Mouse (Mus musculus) cerebellum, postnatal 4 days (tissue): ENCODE data around the gene Gm32742.

ENCODE experiments used
- DNase-seq, 2 experiments: peaks; one replicate each; pipeline ENCODE4 v3.0.0; 2022; ENCODE audit warnings: low spot score in 2 of 2, mixed read lengths in 1 of 2

Gene Gm32742

DNA sequence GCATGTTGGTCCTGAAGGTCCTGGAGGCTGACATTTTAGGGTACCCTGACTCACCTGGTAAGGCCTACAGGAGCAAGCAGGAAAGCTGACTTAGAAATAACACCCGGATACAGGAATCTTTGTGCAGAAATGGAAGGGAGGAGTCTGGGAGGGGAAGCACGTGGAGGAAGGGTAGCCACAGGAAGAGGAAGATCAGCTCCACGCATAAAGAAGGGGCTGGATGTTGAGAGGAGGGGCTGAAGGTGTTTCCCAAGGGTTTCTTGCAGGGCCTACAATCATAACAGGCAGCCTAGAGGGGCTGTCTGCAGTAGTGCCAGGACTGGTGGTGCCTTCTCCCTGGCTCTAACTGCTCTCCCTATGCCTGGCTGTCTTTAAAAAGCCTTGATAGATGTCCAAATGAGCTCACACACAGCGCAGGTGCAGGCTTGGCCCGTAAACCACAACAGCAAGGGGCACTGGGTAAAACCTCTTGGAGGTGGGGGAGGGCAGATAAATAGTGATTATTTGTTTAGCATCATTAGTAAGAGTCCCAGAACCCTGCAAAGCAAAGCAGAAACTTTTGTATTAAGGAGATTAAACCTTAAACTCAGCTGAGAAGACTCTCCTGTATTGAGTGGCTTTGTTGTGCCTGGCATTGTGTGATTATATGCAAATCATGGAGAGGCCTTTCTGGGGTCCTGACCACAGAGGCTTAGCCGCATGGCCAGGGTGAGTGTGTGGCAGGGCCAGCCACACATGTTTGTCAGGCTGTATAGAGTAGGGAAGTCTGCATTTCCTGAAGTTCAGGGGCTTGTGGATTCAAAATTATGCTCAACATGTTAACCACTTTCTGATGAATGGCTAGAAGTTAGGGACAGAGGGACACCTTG is at the start of gene Gm32742:
Gene Gm32742 (minus strand): TSS at position 206 of the 869 bp plus-strand sequence.
- peak in 1 of 2 experiments; percentile 29 for DNase-seq

DNA sequence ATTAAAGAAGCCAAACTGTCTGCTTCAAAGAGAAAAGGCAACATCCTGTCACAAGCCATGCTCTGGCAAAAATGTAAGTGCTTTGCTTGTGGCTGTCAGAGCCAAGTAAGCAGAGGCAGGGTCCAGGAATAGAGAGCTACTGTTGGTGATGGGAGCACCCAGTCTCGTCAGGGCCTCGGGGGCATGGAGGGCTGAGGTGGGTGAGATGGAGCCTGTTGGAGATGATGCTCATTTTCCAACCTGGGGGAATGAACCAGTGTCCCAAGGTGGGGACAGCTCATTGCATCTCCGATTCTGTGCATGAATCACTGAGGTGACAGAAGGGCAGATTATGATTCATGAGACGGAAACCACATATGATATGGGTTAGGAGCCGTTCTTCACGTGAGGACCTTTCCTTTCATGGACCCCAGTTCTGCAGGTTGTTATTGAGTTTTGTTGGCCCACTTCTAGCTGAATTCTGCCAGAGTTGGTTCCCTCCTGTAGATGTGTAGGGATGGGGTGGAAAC is 48.5 kb upstream of the Gm32742 start:
- DNase-seq, result no peak

DNA sequence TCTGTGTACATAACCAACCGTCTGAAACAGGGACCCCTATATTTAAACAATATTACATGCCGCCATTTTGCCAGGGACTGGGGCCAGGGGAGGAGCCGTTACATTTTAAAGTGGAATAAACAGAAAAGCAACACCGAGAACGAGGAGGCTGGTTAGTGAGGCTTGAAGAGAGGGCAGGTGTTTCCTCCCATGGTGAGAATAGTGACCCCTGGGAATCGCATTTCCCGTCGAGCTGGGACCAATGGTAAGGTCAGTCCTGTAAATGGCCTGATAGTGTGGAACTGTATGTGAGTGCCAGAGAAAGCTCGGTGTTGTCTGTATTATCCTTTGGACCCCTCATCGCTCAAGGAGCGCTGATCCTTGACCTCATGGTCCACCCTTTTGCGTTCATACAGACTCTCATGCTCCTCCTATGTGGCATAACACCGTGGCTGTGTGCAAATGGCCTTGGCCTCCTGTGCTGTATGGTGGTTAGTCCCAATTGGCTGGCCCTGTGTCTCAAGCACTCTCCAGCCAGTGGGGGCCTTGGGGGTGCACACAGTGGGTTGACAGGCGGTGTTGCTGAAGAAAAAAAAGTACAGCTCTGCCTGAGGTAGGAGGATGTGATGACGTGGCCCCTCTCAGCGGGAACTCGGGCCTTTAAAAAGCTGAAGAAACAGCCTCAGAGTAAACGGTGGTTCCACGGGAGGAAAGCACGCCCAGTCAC is 47.9 kb upstream of the Gm32742 start, which contains the start of gene Pou2af1:
Gene Pou2af1 (plus strand): TSS at position 686 of the 706 bp plus-strand sequence.
- no peak for DNase-seq

DNA sequence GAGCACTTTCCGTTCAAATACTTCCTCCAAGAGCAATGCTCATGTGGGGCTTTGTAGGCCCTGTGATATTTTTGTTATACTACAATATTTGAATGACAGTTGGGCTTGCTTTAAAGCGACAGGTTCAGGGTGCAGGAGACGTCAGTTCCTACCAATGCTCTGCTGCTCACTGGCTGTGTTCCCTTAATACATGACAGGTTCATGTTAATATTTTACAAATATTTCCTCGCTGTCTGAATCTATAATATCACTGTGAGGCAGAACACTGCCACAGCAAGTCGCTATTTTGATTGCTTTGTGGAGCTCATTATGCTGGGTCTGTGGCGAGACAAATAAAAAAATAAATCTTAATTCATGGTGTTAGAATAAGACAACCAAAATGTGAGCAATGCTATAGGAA is 45.9 kb upstream of the Gm32742 start:
- DNase-seq, result no peak

DNA sequence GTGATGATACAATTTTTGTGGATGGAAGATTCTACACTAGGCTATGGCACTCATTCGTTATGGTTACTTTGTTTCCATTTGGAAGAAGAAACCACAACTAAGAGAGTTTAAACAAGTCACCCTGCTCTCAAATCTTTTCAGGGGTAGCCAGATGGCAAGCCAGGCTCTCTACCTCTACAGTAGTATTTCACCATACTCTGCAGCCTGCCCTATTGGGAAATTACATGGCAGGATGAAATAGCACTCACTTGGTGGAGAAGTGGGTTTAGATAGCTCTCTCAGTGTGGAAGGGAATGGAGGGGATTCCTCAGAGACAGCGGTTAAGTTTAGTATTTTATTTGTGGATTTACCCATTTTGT is 43.6 kb upstream of the Gm32742 start:
- no peak for DNase-seq

DNA sequence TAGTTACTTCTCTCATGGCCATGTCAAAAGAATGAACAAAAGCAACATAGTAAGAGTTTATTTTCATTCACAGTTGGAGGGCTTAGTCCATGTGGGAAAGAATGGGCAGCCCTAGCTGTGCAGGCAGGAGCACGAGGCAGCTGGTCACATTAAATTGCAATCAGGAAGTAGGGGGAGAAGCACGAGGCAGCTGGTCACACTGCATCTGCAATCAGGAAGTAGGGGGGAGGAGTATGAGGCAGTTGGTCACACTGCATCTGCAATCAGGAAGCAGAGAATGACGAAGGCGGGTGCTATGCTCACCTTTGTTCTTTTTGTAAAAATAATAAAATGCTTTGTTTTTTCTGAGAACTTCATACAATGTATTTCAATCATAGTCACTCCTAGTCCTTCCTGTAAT is 29.5 kb upstream of the Gm32742 start:
- DNase-seq, result no peak

DNA sequence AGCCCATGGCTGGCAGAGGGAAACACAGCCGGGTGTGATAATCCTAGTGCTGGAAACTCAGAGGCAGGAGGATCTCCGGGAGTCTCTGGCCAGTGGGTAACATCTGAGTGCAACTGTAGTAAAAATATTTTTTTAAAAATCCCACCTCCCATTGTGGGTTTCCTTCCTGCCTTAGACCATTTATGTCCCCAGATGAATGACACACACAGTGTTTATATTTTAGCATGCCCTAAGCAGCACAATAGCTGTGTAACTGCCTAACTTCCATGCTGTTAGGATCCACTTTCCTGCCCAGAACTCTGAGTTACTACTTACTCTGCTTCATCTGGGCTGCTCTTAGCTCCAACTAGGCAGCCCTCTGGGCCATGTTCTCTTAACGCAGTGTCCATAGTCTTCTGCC is 25.3 kb upstream of the Gm32742 start:
- DNase-seq, result no peak

DNA sequence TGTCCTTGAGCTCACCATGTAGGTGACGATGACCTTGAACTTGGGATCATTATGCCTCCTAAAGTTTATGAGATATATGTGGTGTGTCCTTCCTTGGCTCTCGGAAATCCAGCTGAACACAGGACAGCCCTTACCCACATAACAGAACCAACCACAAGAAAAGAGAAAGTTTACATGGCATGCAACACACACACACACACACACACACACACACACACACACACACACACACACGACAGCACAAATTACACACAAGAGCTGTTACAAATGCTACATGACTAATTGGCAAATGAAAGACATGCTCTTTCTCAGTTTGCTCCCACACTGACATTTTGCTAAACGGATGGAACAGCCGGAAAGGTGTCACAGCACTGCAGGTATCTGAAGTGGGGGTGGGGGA is 20.6 kb upstream of the Gm32742 start:
- DNase-seq, result no peak

DNA sequence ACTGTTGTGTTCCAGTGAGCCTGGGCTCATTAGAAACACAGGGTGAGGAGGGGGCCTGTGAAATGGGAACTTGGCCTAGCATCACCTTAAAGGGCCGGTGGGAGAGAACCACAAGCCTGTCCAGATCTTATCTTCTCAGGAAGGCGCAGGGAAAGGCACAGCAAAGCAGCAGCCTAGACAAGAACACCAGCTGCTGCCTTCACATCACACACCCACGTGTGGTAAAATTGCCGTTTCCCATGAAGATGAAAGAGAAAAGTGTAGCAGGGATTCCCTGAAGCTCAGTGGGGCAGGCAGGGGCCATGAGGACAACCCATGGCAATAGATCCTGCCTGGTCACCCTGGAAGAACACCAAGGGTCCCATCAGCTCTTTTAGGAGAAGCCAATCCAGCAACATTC is 20.1 kb upstream of the Gm32742 start:
- no peak for DNase-seq

DNA sequence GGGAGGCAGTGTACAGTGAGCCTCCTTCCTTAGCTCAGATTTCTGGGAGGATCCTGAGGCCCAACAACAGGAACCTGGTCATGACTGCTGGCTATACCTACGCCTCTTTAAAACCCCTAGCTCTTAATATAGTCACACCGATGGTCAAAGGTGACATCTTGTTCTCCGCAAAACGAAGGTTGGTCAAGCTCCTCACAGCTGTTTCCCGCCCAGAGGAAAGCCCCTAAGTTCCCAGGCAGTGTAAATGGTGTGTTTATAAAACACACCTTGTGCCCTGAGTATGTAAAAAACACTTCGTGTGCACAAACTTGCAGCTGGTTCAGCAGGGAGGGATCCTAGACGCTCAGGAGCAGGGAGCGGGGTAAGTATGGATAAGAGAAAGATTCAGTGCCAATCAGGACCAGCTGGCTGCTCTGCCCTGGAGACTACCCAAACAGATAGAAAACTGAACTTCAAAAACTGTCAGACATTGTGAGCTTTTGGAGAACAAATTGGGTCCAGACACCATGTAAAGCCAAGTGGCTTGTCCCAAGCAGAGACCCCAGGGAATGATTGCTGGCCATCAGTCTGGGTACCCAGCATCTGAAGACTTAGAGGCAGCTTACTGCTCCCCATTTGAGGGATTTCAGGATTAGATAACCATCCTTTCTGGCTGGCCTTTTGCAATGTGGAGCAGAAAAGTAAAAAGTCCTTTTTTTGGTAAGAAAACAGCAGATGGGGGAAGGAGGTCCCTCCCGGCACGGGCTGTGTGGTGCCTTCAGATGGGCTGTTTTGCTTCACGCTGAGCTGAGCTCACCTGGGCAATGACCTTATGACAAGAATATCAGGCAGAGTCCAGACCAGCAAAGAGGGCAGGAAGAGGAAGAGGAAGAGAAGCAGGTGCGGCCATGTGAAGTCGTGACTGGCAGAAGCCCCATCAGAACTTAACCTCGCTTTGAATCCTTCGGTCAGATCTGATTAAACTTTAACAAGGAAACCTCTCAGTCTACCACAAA is 17.7 kb upstream of the Gm32742 start:
- DNase-seq, result no peak

DNA sequence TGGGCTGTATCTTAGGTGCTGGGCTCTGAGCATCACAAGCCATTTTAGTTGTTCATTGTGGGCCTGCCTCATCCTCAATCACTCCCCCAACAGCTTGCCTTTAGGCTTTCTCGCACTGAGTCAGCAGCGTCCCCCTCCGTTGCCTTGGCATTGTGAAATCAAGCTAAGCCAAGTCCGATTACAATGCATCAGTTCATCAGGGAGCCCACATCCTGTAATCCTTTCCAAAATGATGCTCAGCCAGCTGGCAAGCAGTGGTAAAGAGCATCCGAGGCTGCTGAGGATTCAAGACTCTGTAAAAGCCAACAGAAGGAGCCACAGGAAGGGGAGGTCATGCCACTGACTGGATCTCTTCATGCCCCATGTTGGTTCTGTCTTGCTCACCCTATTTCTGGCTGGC is 15.3 kb upstream of the Gm32742 start:
- peak; percentile 38 to 79 for DNase-seq

DNA sequence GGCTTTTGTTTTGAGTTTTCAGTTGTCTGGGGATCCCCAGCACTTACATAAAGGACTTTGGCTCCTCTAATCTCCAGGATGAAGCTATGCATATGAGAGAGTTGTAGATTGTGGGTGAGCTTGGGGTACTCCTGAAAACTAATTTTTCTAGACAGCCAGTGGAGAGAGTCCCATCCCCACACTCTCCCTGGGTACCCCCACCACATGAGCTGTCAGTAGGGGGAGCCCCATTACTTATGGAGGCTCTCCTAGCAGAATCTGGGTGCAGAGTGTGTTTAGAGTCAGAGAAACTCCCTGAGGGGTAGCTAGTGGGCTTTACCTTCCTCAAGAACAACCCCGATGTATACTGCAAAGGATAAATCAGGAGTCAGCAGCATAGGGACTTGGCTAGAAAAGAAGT is 13.0 kb upstream of the Gm32742 start:
- no peak for DNase-seq

DNA sequence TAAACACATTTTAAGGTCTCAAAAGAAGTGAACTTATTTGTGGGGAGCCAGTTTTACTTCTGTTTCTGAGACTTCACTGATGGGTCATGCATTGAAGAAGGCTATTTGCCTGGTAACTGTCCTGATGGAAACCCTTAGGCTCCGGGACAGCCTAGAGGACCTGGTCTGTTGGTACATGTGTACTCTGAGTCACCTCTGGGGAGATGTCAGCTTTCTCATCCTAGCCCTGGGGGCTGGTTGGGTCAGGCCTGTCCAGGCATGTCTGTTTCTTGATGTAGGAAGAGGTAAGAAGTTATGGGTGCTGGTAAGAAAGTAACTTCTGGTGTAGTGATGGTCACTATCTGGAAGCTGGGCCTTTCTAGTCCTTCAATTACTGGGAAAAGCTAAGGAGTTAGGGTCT is 10.4 kb upstream of the Gm32742 start:
- DNase-seq, result no peak

DNA sequence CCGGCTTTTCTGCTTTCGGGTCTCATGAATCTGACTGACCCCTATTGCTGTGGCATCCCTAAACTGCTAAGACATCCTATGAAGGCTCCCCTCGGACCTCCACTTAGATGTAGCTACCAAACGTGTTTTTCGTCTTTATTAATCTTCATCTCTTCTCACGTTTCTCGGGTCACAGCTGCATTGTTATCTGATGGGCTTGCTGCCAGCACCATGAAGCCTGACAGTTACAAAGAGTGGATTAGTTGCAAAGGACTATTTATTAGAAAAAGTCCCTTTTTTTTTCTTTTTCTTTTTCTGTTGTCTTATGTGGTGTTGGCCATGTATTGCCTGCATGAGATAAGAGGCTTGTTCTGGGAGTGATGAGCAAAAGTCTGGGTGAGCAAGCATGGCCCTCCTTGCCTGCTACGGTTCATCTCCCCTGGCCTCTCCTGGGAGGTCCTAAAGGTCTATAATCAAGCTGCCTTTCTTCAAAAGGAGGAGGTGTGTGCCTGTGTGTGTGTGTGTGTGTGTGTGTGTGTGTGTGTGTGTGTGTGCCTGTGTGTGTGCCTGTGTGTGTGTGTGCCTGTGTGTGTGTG is 9.7 kb upstream of the Gm32742 start:
- no peak for DNase-seq

DNA sequence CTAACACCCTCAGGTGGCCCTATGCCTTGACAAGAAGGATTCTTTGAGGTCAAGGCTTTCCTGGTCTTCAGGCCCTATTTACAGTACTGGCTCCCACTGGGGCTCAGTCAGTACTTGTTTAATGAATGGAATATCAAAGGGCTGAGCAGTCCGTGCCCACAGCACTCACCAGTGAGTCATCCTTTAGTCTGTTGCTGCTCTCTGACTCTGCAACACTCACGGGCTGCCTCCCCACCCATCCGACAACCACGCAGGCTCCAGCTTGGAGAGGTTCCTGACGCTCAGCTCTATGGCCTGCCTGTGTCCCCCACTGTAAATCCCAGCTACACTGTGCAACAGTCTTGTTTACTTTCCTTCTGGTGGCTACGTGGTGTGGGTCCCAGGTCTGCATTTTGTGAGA is 5.0 kb upstream of the Gm32742 start:
- DNase-seq, result no peak

DNA sequence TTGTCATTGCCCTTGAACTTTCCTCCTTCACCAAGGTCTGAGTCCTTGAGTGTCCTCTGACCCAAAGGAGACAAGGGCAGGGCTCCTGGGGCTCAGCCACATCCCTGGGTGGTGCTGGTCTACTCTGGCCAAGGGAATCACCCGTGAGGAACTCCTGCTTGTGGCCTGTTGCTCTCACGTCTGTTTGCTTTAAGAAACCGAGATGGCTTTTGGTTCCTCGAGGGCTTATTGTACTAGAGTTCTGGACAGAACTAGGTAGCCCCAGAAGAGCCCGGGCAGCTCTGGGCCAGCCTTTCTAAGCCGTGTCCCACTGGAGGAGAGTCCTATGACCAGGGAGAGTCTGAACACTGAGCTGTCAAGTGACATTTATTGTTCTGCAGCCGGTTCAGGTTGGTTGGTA is 3.8 kb upstream of the Gm32742 start:
- DNase-seq, result no peak

DNA sequence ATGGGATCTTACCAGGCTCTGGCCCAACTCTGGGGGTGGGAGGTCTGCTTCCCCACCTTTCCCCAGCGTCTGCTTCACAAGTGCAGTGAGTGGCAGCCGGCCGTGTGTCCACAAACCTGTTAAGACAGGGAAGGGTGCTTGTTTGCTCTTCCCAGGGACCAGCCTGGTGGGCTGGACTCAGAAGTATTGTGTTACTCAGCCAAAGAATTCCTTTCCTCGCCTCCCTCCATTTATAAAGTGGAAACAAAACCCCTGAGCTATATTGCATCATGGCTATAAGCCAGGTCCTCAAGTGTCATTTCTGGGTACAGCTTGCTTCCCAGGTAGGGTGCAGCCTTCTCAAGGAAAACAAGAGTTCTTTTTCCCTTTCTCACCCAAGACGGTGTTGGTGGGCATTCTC is 3.4 kb upstream of the Gm32742 start:
- no peak for DNase-seq

DNA sequence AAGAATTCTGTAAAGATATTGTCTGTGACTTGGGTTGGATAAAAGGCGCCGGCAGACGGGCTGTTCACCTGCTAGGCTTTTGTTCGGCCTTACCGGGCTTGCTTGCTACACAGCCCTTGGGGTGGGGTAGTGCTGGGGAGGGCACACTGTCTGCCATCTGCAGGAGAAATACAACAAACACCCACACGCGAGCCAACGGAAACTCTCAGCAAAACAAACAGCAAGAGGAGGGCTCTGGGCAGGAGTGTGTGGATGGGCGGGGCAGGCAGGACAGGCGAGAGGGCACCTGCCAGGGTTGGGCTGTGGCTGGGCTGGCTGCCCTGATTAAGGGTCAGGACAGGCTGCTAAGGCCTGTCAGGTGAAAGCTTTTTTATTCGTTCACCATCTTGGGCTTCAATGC is 2.6 kb upstream of the Gm32742 start:
- no peak for DNase-seq

DNA sequence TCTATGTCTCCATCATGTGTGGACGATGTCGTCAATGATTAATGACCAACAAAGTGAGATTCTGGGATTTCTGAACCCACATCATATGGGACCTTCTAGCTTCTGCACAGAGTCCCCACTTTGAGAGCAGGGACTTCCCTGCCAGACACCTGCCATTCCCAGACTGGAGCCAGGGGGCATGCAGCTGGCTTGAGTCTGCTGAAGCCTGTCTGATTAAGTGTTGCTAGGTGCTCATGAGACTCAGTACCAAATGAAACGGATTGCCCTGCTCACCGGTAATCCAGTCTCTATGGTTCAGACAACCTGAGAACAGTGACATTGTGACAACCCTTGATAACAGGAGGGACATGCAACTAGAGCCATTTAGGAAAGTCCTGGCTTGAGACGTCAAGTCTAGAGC is 1.3 kb downstream of the Gm32742 start:
- DNase-seq, result no peak

DNA sequence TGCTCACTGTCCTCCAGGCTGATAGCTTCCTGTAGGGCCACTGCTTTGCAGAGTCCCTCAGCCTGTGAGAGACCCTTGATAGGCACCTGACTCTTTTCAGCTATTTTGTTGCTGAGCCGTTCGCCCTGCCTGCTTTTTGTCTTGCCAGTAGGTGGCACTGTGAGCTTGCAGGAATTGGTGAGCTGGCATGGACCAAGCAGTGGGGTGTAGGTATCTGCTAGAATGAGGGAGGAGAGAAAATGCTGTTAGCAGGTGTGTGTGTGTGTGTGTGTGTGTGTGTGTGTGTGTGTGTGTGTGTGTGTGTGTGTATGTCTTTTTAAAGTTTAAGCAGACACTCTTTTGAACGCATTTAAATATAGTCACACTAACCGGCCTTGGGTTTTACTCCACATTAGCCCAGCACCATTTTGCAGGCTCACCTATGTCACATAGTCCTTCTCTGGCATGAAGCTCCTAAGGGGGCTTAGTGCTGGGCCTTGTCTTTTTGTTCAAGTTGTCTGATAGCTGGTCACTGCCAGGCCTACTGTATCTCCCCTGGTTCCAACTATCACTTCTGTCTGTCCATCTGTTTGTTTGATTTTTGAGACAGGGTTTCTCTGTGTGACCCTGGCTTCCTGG is 3.4 kb downstream of the Gm32742 start:
- peak; percentile 70 to 83 for DNase-seq
